Mouse (Mus musculus): ENCODE results near the gene Tmem44.
"Not testable (repeated sequence)": the region's sequence is repeated elsewhere in the genome, so short reads cannot be mapped to it uniquely, and the experiment has no call there.

Tmem44 gene

DNA sequence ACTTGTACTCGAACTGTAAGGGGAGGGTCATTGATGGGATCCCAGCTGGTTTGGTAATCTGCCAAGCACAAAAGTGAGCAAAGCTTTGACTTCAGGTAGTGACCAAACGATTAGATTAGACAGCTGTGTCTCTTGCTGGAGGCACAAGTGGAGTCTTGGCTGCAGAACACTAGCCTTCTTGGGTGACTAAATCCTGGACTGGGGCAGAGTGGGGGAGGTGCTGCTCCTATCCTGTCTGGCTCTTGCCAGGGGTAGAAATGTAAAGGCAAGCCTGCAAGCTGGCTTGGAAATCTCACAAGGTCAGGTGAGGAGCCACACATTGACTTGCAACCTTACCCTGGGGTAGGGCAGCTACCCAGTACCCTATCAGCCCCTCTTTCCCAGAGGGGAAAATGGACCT lies 59.9 kb downstream of the Tmem44 start:
- DNase-seq: no peak

DNA sequence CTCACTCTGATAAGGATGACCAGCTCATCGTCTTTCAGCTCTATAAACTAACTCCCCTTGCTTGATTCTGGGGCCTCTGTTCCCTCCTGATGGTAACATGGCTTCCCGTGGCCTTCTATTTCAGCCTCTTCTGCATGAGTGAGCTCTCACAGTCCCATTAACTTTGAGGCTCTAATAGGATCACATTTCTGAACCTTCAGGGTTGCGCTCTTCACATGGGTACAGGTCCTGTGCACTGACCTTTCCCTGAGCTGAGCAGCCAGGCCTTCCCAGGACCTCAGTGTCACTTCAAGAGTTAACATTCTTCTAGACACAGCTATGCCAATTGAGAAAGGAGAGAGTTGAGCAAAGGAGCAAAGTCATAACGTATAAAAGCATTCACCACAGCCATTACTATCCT lies 60.3 kb downstream of the Tmem44 start:
- DNase-seq: no peak

DNA sequence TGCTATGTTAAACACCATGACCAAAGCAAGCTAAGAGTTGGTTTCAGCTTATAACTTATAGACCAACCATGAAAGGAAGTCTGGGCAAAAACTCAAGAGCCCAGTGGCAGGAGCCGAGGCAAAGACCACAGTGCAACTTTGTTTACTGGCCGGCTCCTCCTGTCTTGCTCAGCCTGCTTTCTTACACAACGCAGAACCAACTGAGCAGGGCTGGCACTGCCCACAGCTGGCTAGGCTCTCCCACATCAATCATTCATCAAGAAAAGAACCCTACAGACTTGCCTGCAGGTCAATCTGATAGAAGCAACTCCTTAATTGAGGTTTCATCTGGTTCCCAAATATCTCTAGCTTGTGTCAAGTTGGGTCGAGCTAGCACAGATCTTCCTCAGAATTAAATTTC lies 61.0 kb downstream of the Tmem44 start:
- DNase-seq: no peak

DNA sequence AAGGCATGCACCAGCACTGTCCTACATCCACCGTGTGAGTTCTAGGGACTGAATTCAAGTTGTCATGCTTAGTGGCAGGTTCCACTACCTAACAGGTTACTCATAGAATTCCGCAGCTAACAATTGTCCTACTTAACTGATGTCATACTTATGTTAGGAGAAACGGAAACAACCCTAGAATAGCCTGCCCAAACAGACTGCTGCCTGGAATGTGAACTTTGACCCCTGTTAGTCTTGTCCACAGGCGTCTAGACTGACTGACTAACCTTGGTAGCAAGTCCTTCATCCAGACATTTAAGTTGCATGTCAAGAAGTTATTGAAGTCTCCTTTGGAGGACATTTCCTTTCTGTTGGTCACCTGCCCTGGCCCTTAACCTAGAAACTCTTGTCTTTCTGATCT lies 64.1 kb downstream of the Tmem44 start:
- no peak for DNase-seq

DNA sequence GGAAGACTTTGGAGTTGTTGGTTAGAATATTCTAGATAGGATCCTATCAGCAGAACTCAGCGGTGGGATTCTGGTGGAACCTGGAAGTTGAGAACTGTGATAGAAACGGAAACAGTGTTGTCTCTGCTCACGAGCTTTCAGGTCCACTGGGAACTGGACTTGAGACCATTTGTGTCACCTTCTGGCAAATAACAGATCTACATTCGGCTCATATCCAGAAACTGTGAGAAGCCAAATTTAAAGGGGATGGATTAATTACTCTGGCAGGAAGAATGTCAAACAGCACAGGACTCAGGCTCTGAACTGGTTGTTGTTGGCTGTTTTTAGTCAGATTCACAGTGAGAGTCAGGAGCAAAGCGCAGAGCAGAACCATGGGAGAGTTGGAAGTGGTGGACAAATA lies 72.9 kb downstream of the Tmem44 start:
- no peak for DNase-seq

DNA sequence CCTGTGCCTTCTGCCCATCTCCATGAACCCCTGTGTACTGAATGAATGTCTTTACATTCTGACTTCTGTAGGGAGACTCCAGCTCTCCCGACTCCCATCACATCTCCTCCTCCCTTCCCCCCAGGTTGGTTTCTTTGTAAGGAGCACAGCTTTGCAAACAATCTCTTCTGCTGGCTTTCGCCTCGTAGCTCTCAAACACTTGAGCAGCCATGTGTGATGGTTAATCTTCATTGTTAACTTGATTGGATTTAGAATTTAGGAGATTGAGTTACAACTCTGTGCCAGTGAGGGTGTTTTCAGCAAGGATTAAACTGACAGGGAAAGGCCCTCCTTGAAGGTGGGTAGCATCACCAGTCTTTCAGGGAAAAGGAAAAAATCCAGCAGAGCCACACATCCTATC lies 73.6 kb downstream of the Tmem44 start:
- DNase-seq: no peak

DNA sequence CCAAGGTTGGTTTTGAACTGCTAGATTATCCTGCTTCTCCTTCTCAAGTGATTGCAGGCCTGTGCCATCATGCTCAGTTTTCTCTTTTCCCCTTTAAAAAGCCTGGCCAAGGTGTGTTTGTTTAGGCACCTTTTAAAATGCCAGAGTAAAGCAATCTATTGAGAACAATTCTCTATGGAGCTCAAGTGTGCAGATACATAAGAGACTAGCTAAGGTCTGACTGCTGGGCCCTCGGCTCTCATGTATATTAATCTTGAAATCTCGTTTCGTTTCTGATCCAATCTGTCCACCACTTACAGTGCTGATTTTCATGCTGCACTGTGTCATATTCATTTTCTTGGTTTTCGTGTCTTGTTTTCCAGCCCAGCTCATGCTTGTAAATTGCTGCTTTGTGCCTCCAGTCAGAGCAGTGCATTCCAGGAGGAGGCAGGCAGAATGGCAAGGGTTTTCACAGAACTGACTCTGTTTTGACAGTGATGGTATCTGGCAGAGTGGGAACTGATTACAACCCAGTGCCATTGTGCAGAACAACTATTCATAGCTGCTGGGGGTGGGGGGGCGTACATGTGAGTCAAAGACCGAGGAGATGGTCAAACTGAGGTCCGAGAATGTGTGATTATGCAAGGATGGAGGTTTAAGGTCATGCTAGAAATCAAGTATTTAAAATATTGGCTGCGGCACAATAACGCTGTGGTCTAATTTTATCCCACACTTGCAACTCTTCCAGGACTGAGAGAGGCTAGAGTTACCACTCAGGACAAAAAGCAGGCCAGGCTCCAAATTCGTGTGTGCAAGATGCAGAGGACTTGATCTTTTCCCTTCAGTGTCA lies 74.8 kb downstream of the Tmem44 start:
- no peak for DNase-seq

DNA sequence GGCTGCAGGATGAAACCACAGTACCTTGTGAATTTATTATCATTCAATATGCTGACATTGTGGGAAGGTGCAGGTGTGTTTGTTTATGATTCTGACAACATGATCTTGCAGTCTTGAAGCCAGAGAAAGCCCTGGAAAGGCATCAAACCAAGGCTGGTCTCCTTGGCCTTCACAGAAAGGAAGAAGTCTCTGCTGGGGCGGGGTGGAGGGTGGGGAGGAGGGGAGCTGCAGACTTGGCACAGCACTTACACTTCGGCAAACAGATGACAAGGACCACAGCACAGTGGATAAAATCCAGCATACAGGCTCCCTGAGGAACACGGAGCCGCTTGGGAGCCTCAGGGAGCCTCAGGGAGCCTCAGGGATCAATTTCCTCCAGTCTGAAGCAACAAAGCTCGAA lies 78.2 kb downstream of the Tmem44 start:
- no peak for DNase-seq

DNA sequence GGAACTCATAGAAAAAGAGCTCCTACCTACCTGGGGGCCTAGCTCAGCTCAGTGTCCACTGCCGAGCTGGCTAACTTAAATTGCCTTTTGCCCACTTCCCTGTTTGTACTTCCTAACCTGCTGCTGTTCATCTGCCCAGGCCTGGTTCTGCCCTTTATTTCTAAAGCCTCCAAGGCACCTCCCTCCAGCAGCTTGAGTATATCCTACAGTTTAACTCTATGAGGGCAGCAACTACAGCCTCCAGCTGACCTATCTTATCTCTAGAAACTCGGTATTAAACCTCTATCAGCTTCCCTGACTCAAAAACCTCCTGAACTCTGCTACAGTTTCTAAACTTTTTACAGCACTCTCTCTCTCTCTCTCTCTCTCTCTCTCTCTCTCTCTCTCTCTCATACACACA lies 78.7 kb downstream of the Tmem44 start:
- no peak for DNase-seq

DNA sequence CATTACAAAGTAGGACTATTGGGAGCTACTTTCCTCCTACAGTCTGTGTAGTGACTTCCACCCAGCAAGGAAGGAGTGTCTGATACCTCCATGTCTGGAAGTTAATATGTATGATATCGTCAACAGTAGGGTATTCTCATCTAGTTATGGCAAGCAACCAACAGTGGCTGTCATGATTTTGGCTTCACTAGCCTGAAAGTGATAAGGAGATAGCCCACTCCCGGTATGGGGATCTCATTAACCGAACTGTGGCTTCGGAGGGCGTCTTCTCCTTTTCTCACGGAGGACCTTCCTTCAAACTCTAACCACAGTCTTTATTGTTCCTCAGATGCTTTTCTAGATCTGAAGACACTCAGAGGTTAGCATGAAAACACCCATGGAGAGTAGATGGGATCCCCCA lies 81.7 kb downstream of the Tmem44 start:
- DNase-seq: no peak

DNA sequence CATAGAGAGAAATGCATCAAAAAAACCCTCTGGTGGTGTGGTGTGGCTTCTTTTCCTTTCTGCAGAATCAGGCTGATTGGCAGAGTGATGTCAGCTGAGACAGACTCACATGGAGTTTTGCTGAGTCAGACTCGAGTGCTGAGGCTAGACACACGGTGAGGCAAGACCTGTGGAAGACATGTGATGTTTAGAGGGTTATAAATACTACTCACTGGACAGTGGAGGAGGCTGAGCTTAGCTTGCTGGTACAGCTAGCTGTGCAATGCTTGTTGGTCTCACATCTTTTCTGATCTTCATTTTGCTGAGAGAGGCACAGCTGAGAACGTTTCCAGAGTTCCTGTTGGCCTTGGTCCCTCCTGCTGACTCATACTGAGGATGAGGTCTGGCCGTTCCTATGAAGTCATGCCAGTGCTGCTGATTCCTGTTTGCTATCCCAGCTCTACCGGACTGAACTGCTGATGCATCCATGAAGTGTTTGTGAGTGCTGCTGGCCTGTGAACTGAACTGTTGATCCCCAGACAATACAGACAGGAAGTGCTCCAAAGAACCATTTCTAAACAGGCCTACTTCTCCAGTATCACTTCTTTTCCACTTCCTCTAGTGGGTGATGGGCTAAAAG lies 84.9 kb downstream of the Tmem44 start:
- DNase-seq: no peak

DNA sequence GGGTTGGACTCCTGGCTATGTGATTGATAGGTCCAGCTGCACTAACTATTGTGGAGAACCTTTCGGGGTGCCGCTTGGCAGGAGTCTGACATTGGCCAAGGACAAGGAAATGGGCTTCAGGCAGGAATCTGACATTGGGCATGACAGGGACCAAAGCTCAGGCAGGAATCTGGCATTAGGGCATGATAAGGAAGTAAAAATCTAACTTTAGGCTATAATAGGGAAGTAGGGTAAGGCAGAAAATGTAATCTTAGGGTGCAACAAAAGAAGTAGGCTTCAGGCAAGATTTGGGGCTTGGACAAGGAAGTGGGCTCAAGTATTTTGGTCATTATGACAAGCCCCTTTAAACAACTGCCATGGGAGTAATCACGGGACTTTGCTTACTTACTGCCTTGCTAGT lies 85.9 kb downstream of the Tmem44 start:
- not testable (repeated sequence) for DNase-seq

Data from thymus, postnatal 36 days (tissue).